Mouse (Mus musculus) induced T-regulatory cell, adult 2 months (primary cell): Measurements from ENCODE around the gene Kmo.

Experiments used
- DNase-seq: peaks from one replicate; pipeline ENCODE4 v3.0.0-alpha.2; 2012; ENCODE audit warnings: low read depth

Kmo gene

DNA sequence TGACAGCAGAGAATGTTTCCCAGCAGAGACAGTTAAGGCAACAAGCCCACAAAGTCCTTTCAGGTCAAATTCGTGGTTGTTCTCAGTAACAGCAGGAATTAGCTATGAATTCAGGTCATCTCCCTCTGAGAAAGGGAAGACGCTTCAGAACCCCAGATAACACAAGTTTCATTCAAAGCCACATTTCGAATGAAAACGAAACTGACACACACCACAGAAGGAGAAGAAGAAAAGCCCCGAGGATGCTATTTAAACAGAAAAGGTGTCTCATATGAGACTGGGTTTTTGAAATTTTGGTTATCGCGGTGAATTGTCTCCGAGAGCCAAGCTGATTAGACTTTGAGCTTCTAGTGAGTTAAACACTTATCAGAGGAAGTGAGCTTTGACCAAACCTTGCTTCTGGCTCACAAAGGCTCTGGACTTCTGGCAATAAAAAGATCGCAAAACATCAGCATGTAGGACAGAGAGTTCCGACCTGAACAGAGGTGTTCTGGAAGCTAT lies 11.6 kb downstream of the Kmo start:
- DNase-seq = peak; percentile 63

DNA sequence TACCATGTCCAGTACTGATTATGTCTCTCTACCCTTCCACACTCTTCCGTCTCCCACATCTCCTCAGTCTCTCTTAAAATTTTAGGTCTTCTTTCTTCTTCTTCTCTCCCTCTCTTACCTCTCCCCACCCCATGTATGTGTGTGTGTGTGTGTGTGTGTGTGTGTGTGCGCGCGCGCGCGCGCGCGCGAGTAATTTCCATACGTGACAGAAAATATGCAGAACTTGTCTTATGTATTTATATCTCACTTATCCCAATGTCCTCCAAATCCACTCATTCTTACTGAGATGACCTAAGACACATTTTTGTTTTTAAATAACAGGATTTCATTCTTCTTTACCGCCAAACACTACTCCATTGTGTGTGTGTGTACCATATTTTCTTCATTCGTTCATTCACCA lies 12.3 kb downstream of the Kmo start:
- no peak for DNase-seq

DNA sequence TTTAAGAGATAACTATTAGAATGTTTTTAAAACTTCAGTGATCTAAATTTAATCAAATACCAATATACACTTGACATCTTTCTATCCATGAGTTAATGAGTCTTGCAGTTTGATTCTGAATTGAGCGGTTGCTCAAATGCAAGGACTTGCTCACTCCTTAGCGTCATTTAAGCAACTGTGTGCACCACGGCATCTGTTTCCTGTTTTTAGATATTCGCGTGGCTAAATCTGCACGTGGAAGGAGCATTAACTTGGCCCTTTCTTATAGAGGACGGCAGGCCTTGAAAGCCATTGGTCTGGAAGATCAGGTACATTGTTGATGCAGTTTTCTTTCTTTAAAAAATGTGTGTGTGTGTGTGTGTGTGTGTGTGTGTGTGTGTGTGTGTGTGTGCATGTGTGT lies 17.5 kb downstream of the Kmo start:
- DNase-seq = no peak

DNA sequence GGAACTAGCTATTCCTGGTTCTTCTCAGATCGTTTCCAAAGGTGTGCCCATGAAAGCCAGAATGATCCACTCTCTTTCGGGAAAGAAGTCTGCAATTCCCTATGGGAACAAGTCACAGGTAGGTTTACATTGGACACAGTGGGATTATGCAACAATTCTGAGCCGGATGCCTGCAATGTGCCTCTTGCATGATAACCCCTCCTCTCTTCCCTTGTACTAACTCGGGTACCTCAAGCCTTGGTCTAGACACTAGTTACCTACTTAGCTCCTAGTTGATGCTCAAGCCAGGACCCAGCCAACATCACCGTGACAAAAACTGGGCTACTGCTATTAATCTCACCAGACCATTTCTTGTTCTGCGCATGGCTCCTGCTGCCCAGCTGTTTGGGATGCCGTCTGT lies 18.9 kb downstream of the Kmo start:
- DNase-seq = no peak

DNA sequence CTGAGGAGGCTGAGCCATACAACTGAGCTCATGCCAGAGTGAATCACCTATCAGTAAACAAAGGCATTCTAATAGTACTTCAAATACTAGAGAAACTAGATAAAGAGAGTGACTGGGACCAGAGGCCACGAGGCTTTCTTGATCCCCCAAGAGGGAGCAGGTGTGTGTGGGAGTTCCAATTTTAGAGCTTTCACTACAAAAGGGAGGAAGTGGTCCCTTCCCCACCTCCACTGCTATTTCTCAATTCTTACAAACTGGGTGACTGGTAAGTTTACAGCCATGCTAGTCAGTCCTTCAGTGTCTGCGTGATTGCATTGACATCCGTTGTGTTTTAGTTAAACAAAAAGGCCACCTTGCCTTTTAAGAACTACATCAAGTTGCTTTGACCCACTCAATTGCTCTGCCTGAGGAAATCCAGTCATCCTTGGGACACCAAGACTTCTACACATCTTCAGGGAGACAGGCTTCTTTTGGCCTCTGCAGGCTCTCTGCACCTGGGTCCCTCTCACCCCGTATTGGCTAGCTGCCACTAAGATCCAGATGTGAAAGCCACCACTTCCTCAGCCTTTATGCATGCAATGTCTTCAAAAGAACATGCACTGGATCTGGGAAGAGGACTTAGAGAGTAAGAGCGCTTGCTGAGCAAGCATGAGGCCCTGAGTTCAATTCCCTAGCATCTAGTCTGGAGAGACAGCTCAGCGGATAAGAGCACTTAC lies 20.4 kb downstream of the Kmo start:
- DNase-seq = no peak

DNA sequence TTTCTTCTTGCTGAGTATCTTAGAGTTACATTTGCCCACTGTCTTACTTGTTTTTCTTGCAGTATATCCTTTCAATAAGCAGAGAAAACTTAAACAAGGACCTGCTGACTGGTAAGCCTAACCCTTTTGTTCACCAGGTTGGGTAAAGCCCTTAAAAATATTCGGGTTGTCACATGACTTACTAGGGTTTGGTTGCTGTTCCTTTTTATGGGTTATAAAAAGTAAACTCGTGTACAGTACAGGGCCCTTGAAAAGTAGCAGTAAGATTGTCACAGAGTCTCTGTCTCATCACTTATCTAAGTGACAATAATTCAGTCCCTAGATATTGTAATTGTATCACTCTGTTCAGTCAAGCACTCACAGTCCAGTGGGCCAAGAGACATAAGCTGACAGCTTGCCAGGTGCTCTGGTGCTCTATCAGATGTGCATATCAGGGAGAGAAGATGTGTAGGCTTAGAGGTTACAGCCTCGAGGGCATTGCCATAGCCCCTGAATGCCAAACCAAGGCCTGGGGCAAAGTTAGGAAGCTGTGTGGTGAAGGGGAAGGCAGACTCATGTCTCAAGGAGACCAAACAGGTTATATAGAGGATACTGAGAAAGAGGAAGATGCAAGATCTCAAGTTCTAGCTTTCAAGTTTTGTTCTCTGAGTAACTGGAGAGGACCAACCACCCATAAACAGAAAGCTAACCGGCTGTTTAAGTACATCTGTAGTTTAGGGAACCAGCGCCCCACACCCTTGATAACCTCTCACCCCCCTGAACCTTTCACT lies 23.5 kb downstream of the Kmo start:
- DNase-seq = no peak

DNA sequence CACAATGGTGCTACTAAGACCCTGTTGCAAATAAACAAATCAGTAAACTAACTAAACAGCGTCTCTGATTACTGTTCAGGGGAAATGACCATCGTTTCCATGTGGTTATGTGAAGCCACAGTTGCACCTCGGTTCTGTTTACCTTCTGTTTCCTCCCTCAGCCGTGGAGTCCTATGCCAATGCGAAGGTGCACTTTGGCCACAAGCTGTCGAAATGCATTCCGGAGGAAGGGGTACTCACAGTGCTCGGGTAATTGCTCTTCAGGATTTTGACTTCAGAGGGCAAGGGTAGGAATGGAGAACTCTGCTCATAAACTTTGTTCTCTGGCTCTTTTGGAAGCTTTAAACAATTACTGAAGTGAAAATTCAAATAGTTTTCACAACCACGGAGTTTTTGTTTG lies 26.8 kb downstream of the Kmo start:
- no peak for DNase-seq

DNA sequence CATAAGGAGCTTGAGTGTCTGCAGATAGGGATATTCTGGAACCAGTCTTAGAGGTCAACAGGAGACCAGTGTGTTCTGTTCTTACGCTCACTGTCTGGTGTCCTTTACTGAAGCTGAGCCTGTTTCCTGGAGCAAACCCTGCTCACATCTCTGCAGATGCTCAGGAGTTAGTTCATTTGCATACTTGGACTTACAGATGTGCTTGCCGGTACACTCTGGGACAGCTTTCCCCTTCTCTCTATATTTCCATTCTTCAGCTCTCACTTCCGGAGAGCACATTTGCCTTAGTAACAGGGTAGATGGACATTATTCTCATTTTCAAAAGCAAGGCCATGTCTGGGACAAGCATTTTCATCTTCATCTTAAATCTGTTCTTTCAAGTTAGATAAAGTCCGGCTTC lies 28.4 kb downstream of the Kmo start:
- DNase-seq = no peak

DNA sequence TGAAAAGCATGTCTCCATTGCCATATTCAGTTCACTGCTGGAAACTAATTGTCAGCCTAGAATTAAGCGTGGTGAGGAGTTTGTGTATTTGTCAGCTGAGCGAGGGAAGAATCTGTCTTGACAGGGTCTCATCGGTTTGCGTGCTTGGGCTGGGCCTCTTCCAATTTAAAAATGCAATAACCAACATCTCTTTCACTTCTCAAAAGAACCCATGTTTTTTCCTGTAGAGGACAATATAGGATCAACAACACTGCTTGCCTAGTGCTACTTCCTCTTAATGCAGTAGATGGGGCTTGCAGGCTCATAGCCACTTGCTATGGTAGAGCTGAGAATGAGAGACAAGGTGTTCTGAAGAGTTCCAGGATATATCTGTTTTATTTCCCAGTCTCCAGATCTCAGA lies 39.7 kb downstream of the Kmo start:
- no peak for DNase-seq

GRCm38 (mm10) chr1:175668666-175669405 lies 48.7 kb downstream of the Kmo start:
- peak; percentile 58 for DNase-seq

DNA sequence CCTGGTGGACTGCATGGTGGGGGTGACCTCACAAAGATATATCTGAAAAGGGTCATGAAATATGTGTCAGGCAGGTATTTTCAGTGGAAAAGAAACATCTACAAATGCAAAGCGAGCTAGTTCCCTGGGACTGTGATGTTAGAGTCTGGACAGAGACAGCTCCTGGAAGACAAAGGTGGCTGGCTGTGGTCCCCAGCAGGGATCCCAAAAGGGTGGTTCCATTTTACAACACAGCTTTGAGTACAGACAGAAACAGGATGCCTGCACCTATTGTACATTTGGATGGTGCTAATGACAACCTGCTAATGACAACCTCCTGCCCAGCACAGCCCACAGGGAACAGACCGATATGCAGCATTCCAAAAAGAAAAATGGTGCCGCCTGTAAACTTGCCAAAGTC lies 49.3 kb downstream of the Kmo start:
- no peak for DNase-seq

- peak; percentile 15 for DNase-seq
Measured at GRCm38 (mm10) chr1:175670042-175670441, 49.9 kb downstream of the Kmo start.

- peak; percentile 21 for DNase-seq
Measured at GRCm38 (mm10) chr1:175671626-175672025, 51.4 kb downstream of the Kmo start.

DNA sequence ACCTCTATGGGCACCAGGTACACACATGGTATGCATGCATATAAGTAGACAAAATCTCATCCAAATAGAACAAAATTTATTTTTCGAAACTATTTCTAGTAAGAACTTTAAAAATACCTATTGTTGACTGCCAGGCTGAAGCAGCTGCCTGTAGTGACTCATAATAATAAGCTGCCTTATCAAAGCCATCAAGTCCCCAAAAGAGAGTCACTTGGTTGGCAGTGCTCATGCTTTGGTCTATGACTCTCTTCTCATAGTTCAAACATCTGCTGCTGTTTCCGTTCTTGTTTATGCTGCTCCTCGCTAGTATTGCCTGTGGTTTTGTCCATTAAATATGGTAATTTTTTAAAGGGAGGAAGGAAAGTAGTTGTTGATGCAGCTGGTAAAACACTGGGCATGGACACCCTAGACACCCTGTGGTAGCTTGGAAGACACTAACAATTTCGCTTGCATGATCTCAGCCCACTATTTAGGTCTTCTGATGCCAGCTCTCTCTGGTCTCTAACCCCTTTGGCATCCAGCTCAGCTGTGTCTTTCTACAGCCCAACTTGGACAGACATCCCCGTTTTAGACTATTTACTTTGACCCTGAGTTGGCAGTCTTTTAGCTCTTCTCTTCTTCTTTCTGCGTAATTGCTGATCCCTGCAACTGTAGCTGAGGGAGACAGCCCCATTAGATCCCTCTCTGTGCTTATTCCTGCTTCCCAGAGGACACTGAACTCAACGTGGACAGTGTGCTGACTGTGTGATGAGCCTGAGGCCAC lies 53.6 kb downstream of the Kmo start:
- DNase-seq = no peak

DNA sequence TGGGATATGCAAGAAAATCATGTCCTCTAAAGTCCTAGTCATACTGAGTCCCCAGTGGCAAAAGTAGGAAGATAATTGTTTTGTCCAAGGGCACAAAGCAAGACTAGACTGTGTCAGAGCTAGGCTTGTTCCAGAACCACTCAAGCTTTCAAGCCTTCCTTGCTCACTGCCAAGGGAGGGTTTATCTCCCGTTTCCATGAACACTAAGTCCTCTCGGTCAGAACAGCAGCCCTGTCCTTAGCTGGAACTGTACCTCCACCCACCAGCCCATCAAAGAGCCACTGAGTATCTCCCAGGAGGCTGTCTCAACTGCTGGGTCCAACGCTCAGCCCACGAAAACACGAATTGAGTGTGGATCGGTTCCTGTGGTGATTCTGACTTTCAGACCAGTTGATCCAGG lies 54.9 kb downstream of the Kmo start:
- no peak for DNase-seq

DNA sequence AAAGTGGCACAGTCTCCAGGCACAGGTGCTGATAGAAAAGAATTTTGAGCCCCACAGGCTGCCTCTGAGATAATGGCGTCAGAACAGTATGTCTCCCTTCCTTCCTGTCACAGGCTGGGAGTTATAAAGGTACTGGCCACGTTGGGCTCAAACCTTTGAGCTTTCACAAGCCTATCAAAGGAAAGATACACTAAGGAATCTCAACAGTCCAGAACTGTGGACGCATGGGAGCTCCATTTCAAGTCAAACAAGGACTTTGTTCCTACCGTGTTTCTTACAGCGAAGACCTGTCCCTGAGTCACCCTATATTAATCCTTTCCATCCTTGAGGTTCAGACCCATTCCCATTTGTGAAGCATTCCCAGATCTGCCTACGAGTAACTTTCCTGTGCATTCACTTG lies 57.3 kb downstream of the Kmo start:
- DNase-seq = no peak

DNA sequence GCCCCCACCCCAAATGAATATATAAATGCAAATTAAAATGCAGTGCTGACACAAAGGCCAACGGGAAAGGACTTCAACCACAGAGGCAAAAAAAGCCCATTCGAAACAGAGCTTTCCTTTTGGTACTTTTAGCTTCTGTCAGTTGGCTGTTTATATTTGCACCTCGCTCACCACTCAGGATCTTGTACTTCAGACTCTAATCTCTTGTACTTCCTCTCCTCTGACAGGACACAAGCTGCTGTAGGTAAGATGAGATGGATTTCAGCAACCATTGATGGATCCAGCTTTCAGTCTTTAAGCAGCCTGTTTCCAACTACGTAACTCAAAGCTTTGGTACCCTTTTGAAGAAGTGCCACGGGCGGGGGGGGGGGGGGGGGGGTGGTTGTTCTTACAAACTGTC lies 60.8 kb downstream of the Kmo start:
- DNase-seq = no peak

GRCm38 (mm10) chr1:175691686-175692245 lies 71.6 kb downstream of the Kmo start:
- no peak for DNase-seq

DNA sequence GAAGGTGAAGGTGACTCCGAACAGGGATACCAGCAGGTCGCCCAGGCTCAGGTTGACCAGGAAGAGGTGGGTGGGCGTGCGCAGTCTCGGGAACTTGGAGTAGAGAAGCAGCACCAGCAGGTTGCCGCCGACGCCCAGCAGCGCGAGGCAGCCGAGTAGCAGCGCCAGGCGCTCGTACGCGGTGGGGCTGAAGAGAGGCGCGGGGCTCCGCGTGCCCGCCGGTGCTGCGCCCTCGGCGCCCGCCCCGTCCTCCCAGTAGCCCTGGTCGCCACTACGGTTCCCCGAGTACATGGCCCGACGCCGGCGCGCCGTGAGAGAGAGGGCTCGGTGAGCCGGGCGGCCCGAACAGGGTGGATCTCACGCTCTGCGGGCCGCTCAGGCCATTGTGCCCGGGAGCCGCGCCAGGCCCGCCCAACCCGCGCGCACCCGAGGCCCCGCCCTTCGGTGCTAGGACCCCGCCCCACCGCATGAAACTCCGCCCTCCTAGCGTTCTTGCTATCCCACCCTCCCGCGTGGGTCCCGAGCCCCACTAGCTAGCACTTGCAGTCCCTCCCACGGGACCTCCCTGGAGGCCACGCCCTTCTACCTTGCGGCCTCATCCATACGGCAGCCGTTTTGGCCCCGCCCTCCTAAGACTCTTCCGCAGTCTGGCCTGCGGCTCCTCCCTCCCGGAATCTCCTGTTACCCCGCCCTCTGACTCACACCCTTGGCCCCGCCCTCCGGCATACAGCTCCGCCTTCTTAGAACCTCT lies 72.2 kb downstream of the Kmo start, which contains the start of the genes Opn3 and Chml:
Gene Opn3 (minus strand): TSS at position 531 of the 751 bp plus-strand sequence.
Gene Chml (minus strand): TSS at position 656 of the 751 bp plus-strand sequence.
- peak; percentile 100 for DNase-seq

GRCm38 (mm10) chr1:175692997-175693361 lies 72.8 kb downstream of the Kmo start:
- DNase-seq = no peak

DNA sequence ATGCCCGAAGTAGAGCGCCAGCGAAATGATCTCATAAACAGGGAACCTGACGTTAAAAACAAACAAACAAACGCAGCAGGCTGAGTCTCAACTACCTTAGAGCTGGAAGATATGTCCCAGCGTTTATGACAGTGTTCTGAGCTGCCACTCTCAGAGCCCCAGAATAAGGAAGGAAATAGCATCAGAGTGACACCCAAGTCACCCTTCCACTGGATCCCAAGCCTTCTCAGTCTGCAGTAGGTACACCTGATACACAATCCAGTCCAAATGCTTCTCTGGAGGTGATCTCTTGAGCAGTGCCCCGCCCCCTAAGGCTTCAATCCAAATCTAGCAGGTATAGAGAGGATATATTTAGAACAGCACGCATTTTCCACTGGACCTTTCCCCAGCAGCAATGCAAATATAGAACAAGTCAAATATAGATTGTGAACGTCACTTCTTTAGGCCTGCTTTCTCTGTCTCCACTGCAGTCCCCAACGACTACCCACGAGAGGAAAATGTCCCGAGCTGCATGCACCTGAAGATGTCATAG lies 73.3 kb downstream of the Kmo start:
- DNase-seq = peak; percentile 55
